Mouse (Mus musculus) liver, embryonic 14.5 days (tissue): ENCODE data around the gene Man2b1. TPM values are rescaled to one million over a fixed set of nuclear protein-coding genes. Genes with fewer than 3 reads are reported as not detected.

Experiments
- ATAC-seq: fragments of 200-750 bp; cut with Nextera tagmentation; 2 replicates; pipeline ENCODE4 v1.8.0; 2017; ENCODE audit warnings: moderate number of reproducible peaks, mild to moderate bottlenecking, moderate library complexity; ENCODE audit not compliant: insufficient read depth
- DNase-seq, 3 experiments: peaks; one replicate each; pipeline ENCODE4 v3.0.0-alpha.2; 2012 to 2013; ENCODE audit warnings: low read depth in 3 of 3, low spot score in 3 of 3
- H3K27ac ChIP-seq: fragments of 300-500 bp; sonication (generic); 2 replicates; pipeline ENCODE4 v1.5.1; 2014; ENCODE audit warnings: moderate library complexity, mild to moderate bottlenecking, control low read depth, inconsistent platforms
- H3K27me3 ChIP-seq: fragments of 300-500 bp; sonication (generic); 2 replicates; pipeline ENCODE4 v1.6.1; 2014; ENCODE audit warnings: mild to moderate bottlenecking, low read length, moderate library complexity; ENCODE audit not compliant: control insufficient read depth, insufficient read depth
- H3K36me3 ChIP-seq: fragments of 300-500 bp; sonication (generic); replicated peaks from 2 replicates; pipeline ENCODE4 v1.6.1; 2014; ENCODE audit warnings: low read depth; ENCODE audit not compliant: control insufficient read depth, insufficient read depth
- H3K4me1 ChIP-seq, 2 experiments: fragments of 200-500 bp in 1 of 2; fragments of 300-500 bp in 1 of 2; sonication (generic) in 1 of 2; replicated peaks; 2 replicates each; pipeline ENCODE4 v1.6.1; 2012 to 2014; ENCODE audit warnings: antibody characterized with exemption in 1 of 2, inconsistent platforms in 1 of 2, low read length in 1 of 2; ENCODE audit not compliant: control insufficient read depth in 2 of 2, insufficient read depth in 2 of 2
- H3K4me2 ChIP-seq: fragments of 300-500 bp; sonication (generic); 2 replicates; pipeline ENCODE4 v1.6.1; 2014; ENCODE audit warnings: low read depth, mild to moderate bottlenecking, control low read depth, moderate library complexity
- H3K4me3 ChIP-seq, 2 experiments: fragments of 200-500 bp in 1 of 2; fragments of 300-500 bp in 1 of 2; sonication (generic) in 1 of 2; 2 replicates each; pipeline ENCODE4 v1.5.1; 2012 to 2014; ENCODE audit warnings: low read depth in 2 of 2, low read length in 2 of 2, mild to moderate bottlenecking in 2 of 2, control low read depth in 1 of 2, inconsistent platforms in 1 of 2, moderate library complexity in 1 of 2; ENCODE audit not compliant: insufficient read depth in 1 of 2
- H3K9ac ChIP-seq: fragments of 300-500 bp; sonication (generic); replicated peaks from 2 replicates; pipeline ENCODE4 v1.6.1; 2014; ENCODE audit warnings: mild to moderate bottlenecking, control low read depth, moderate library complexity
- H3K9me3 ChIP-seq: fragments of 300-500 bp; sonication (generic); 2 replicates; pipeline ENCODE4 v1.6.1; 2016; ENCODE audit warnings: low read length, mixed read lengths; ENCODE audit not compliant: control insufficient read depth
- CTCF ChIP-seq: IDR thresholded peaks from 2 replicates; pipeline ENCODE4 v1.5.1; 2016; ENCODE audit warnings: antibody characterized with exemption, low read depth, control low read depth
- EP300 ChIP-seq: IDR thresholded peaks from 2 replicates; pipeline ENCODE4 v1.6.1; 2016; ENCODE audit warnings: antibody characterized with exemption, low read depth
- WGBS: fragments of 180-500 bp; shearing (Covaris S2); extraction: QIAGEN DNeasy Blood & Tissue Kit; methylation state at CpG from one replicate; pipeline ENCODE4 v1.1.7; 2014; ENCODE audit not compliant: insufficient replicate concordance; 5-methylcytosine and 5-hydroxymethylcytosine counted together
- polyA plus RNA-seq, 2 experiments: library from polyadenylated mRNA; depleted of rRNA in 1 of 2; stranded (reverse) in 1 of 2; unstranded in 1 of 2; fragments of >200 nt; fragmentation: Nextera tagmentation in 1 of 2; extraction: Ambion mirVana in 1 of 2; gene quantifications; 2 replicates each; pipeline versions ENCODE4 v1.2.1 to v1.2.3; 2012 to 2014

Gene Man2b1
- polyA plus RNA-seq, 2 experiments, result 17.2 to 19.5 TPM

GRCm38 (mm10) chr8:85095051-85095450 is 12.0 kb downstream of the Man2b1 start:
- TF ChIP-seq EP300 (no peak), CTCF (no peak)
- DNase-seq, result no peak
- H3K9me3 ChIP-seq, result no peaks in the 10 kb centered on the region
- H3K36me3 ChIP-seq, result peaks cover 4% of the 10 kb centered on the region
- ATAC-seq, result no peak
- no peak overlapping the region for H3K4me2 ChIP-seq
- no peaks in the 10 kb centered on the region for H3K4me1 ChIP-seq
- no peak overlapping the region for H3K27ac ChIP-seq
- H3K9ac ChIP-seq, result no peak overlapping the region
- 81% methylated on average over 13 of the region's 13 CpGs for WGBS
- no peak overlapping the region for H3K4me3 ChIP-seq
- no peaks in the 10 kb centered on the region for H3K27me3 ChIP-seq

DNA sequence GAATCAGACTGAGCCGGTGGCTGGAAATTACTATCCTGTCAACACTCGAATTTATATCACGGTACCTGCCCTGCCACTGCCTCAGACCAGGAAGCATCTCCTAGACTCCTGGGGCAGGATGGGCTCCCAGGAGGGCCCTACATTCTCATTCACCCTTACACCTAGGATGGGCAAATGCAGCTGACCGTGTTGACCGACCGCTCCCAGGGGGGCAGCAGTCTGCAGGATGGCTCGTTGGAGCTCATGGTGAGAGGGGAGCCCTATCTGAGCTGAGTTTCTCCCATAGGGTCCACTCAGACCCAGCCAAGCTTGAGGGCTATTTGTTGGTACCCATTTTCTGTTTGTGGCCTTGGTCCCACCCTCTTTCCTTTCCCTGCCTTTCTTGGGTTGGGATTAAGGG is 12.5 kb downstream of the Man2b1 start:
- no peak for DNase-seq
- Histone ChIP-seq H3K4me2 (no peak overlapping the region), H3K36me3 (peaks cover 4% of the 10 kb centered on the region), H3K4me3 (no peak overlapping the region), H3K27me3 (no peaks in the 10 kb centered on the region), H3K4me1 (no peaks in the 10 kb centered on the region), H3K27ac (no peak overlapping the region), H3K9ac (no peak overlapping the region), H3K9me3 (no peaks in the 10 kb centered on the region)
- WGBS, result 80% methylated on average over 7 of the region's 7 CpGs
- ATAC-seq, result no peak
- TF ChIP-seq CTCF (no peak), EP300 (no peak)

GRCm38 (mm10) chr8:85096196-85096595 is 13.1 kb downstream of the Man2b1 start:
- H3K36me3 ChIP-seq, result peaks cover 4% of the 10 kb centered on the region
- H3K27ac ChIP-seq, result no peak overlapping the region
- no peaks in the 10 kb centered on the region for H3K27me3 ChIP-seq
- 78% methylated on average over 16 of the region's 16 CpGs for WGBS
- no peak for TF ChIP-seq CTCF
- TF ChIP-seq EP300, result no peak
- ATAC-seq (no peak), DNase-seq (no peak)
- no peak overlapping the region for H3K9ac ChIP-seq
- no peaks in the 10 kb centered on the region for H3K4me1 ChIP-seq
- H3K9me3 ChIP-seq, result no peaks in the 10 kb centered on the region
- no peak overlapping the region for H3K4me2 ChIP-seq
- H3K4me3 ChIP-seq, result no peak overlapping the region

- no peak for DNase-seq
- no peak overlapping the region for H3K27ac ChIP-seq
- no peak overlapping the region for H3K4me2 ChIP-seq
- WGBS, result 76% methylated on average over 4 of the region's 4 CpGs
- no peaks in the 10 kb centered on the region for H3K9me3 ChIP-seq
- no peak overlapping the region for H3K9ac ChIP-seq
- H3K27me3 ChIP-seq, result no peaks in the 10 kb centered on the region
- peaks cover 4% of the 10 kb centered on the region for H3K36me3 ChIP-seq
- no peak for TF ChIP-seq CTCF
- H3K4me3 ChIP-seq, result no peak overlapping the region
- no peaks in the 10 kb centered on the region for H3K4me1 ChIP-seq
- ATAC-seq, result no peak
Measured at GRCm38 (mm10) chr8:85096850-85097249, 13.8 kb downstream of the Man2b1 start.

GRCm38 (mm10) chr8:85100076-85100665 is 17.1 kb downstream of the Man2b1 start:
- TF ChIP-seq CTCF (no peak), EP300 (no peak)
- 55% methylated on average over 4 of the region's 4 CpGs for WGBS
- Histone ChIP-seq H3K9ac (no peak overlapping the region), H3K27me3 (no peaks in the 10 kb centered on the region), H3K4me2 (no peak overlapping the region), H3K9me3 (no peaks in the 10 kb centered on the region), H3K27ac (no peak overlapping the region), H3K36me3 (peaks cover 4% of the 10 kb centered on the region), H3K4me1 (no peaks in the 10 kb centered on the region), H3K4me3 (no peak overlapping the region)
- ATAC-seq (no peak), DNase-seq (no peak)
